Mouse (Mus musculus) erythroblast, embryonic 14.5 days (primary cell): Measurements from ENCODE around the gene Asb2. TPM values are rescaled to one million over a fixed set of nuclear protein-coding genes. Genes with fewer than 3 reads are reported as not detected.
A peak's percentile ranks its signal among the peaks of the same experiment; 100 is the strongest.

Source experiments
- H3K27me3 ChIP-seq: 2 replicates; pipeline ENCODE4 v1.6.1; 2012; ENCODE audit warnings: inconsistent platforms; ENCODE audit not compliant: control insufficient read depth
- H3K36me3 ChIP-seq: 2 replicates; pipeline ENCODE4 v1.6.1; 2012; ENCODE audit warnings: mild to moderate bottlenecking, inconsistent platforms; ENCODE audit not compliant: control insufficient read depth
- H3K4me1 ChIP-seq: 2 replicates; pipeline ENCODE4 v1.6.1; 2012; ENCODE audit warnings: inconsistent platforms; ENCODE audit not compliant: control insufficient read depth
- H3K4me3 ChIP-seq: replicated peaks from 2 replicates; pipeline ENCODE3; 2012; ENCODE audit warnings: moderate library complexity, mild to moderate bottlenecking, inconsistent platforms
- H3K9me3 ChIP-seq: 2 replicates; pipeline ENCODE4 v1.6.1; 2012; ENCODE audit warnings: low read length, inconsistent platforms, mixed read lengths; ENCODE audit not compliant: control insufficient read depth
- GATA1 ChIP-seq: IDR thresholded peaks from 2 replicates; pipeline ENCODE4 v1.6.1; 2012; ENCODE audit warnings: low read length, inconsistent platforms, mixed read lengths
- TAL1 ChIP-seq: IDR thresholded peaks from 3 replicates; pipeline ENCODE4 v1.6.1; 2012; ENCODE audit warnings: low read length, inconsistent platforms, mixed read lengths
- polyA plus RNA-seq: library from polyadenylated mRNA; stranded (reverse); fragments of >175 nt; gene quantifications from 2 replicates; pipeline ENCODE4 v1.2.3, GENCODE M21; 2012

Gene Asb2
- polyA plus RNA-seq, 1 experiment: 0.14 TPM

- no peaks in the 10 kb centered on the region for H3K9me3 ChIP-seq
- peaks cover 3% of the 10 kb centered on the region for H3K27me3 ChIP-seq
- peak within 1 kb of the TSS; percentile 79 for H3K4me3 ChIP-seq
- H3K36me3 ChIP-seq: peaks cover 35% of the 10 kb centered on the region
- H3K4me1 ChIP-seq: peaks cover 73% of the 10 kb centered on the region
- no peak for TF ChIP-seq GATA1
Observed at GRCm38 (mm10) chr12:103388505-103389347, 32.9 kb upstream of the Asb2 start, which contains the start of gene Otub2. Gene Otub2 (plus strand): TSS chr12:103388682.

GRCm38 (mm10) chr12:103380226-103380625 lies 24.4 kb upstream of the Asb2 start:
- Histone ChIP-seq H3K4me1 (peaks cover 10% of the 10 kb centered on the region), H3K27me3 (peaks cover 10% of the 10 kb centered on the region), H3K4me3 (no peak overlapping the region), H3K9me3 (no peaks in the 10 kb centered on the region), H3K36me3 (no peaks in the 10 kb centered on the region)
- TF ChIP-seq GATA1 (no peak), TAL1 (no peak)

GRCm38 (mm10) chr12:103376774-103377173 lies 21.0 kb upstream of the Asb2 start:
- H3K27me3 ChIP-seq: peaks cover 6% of the 10 kb centered on the region; the same call in 1 of the 2 replicates
- TF ChIP-seq GATA1 (no peak), TAL1 (no peak)

GRCm38 (mm10) chr12:103376124-103376523 lies 20.3 kb upstream of the Asb2 start:
- TF ChIP-seq TAL1 (no peak), GATA1 (no peak)

More at GRCm38 (mm10) chr12:103376774-103377173, 21.0 kb upstream of the Asb2 start:
- Histone ChIP-seq H3K4me3 (no peak overlapping the region), H3K9me3 (no peaks in the 10 kb centered on the region), H3K4me1 (peaks cover 18% of the 10 kb centered on the region), H3K36me3 (no peaks in the 10 kb centered on the region)

GRCm38 (mm10) chr12:103373530-103374236 lies 17.9 kb upstream of the Asb2 start:
- Histone ChIP-seq H3K4me3 (no peak overlapping the region), H3K9me3 (no peaks in the 10 kb centered on the region), H3K4me1 (peaks cover 20% of the 10 kb centered on the region), H3K36me3 (no peaks in the 10 kb centered on the region), H3K27me3 (peaks cover 17% of the 10 kb centered on the region)
- TF ChIP-seq GATA1: no peak
- TF ChIP-seq TAL1: no peak

More at GRCm38 (mm10) chr12:103376124-103376523, 20.3 kb upstream of the Asb2 start:
- Histone ChIP-seq H3K27me3 (peaks cover 6% of the 10 kb centered on the region; the same call in 1 of the 2 replicates), H3K36me3 (no peaks in the 10 kb centered on the region), H3K9me3 (no peaks in the 10 kb centered on the region), H3K4me3 (no peak overlapping the region), H3K4me1 (peaks cover 18% of the 10 kb centered on the region)

- peaks cover 31% of the 10 kb centered on the region for H3K4me1 ChIP-seq
- no peaks in the 10 kb centered on the region for H3K9me3 ChIP-seq
- no peak for TF ChIP-seq GATA1
- H3K36me3 ChIP-seq: no peaks in the 10 kb centered on the region
- H3K27me3 ChIP-seq: peaks cover 20% of the 10 kb centered on the region
- H3K4me3 ChIP-seq: no peak overlapping the region
Observed at GRCm38 (mm10) chr12:103371711-103372110, 15.9 kb upstream of the Asb2 start.

GRCm38 (mm10) chr12:103370861-103371260 lies 15.1 kb upstream of the Asb2 start:
- no peaks in the 10 kb centered on the region for H3K36me3 ChIP-seq
- H3K4me1 ChIP-seq: peaks cover 31% of the 10 kb centered on the region
- H3K9me3 ChIP-seq: no peaks in the 10 kb centered on the region
- TF ChIP-seq TAL1: no peak
- TF ChIP-seq GATA1: no peak
- no peak overlapping the region for H3K4me3 ChIP-seq
- H3K27me3 ChIP-seq: peaks cover 20% of the 10 kb centered on the region

GRCm38 (mm10) chr12:103368777-103369176 lies 13.0 kb upstream of the Asb2 start:
- Histone ChIP-seq H3K4me3 (no peak overlapping the region), H3K36me3 (no peaks in the 10 kb centered on the region), H3K9me3 (no peaks in the 10 kb centered on the region), H3K4me1 (peaks cover 20% of the 10 kb centered on the region), H3K27me3 (peaks cover 17% of the 10 kb centered on the region)
- TF ChIP-seq TAL1: no peak
- no peak for TF ChIP-seq GATA1

- no peaks in the 10 kb centered on the region for H3K36me3 ChIP-seq
- TF ChIP-seq TAL1 (no peak), GATA1 (no peak)
- H3K27me3 ChIP-seq: peaks cover 17% of the 10 kb centered on the region
- no peaks in the 10 kb centered on the region for H3K9me3 ChIP-seq
- peak overlapping the region; percentile 17 for H3K4me3 ChIP-seq
- H3K4me1 ChIP-seq: peaks cover 15% of the 10 kb centered on the region
Observed at GRCm38 (mm10) chr12:103368326-103368669, 12.5 kb upstream of the Asb2 start.
